Mouse (Mus musculus): ENCODE measurements around the gene Rabep1. TPM values are rescaled to one million over a fixed set of nuclear protein-coding genes. Genes with fewer than 3 reads are reported as not detected.
A peak's percentile ranks its signal among the peaks of the same experiment; 100 is the strongest.

Gene Rabep1
- 55.8 and 60.7 TPM in 2 replicates for polyA plus RNA-seq (2015; fragmentation: Nextera tagmentation; extraction: Ambion mirVana)

- under 1% methylated on average over 76 of the region's 88 CpGs for WGBS
- Histone ChIP-seq H3K9ac (ENCODE audit: low read depth, low read length) (peak within 1 kb of the TSS; percentile 91), H3K9me3 (ENCODE audit: control insufficient read depth, low read length) (no peaks in the 10 kb centered on the region), H3K36me3 (ENCODE audit: control insufficient read depth, insufficient read depth, low read length) (no peaks in the 10 kb centered on the region), H3K27me3 (replicated peaks; ENCODE audit: control insufficient read depth, insufficient read depth, low read length) (no peaks in the 10 kb centered on the region), H3K27ac (ENCODE audit: low read length) (peak within 1 kb of the TSS; percentile 89), H3K4me1 (ENCODE audit: control insufficient read depth, insufficient read depth, low read length) (peaks cover 12% of the 10 kb centered on the region), H3K4me2 (ENCODE audit: low read depth, low read length) (peak within 1 kb of the TSS; percentile 72), H3K4me3 (ENCODE audit: low read length) (peak within 1 kb of the TSS; percentile 86)
- peak; percentile 90 for ATAC-seq
Measured at GRCm38 (mm10) chr11:70844559-70845456, at the start of gene Rabep1. TSS of gene Rabep1 (plus strand) at chr11:70844778.

GRCm38 (mm10) chr11:70802208-70802864 lies 42.2 kb upstream of the Rabep1 start:
- Histone ChIP-seq H3K27ac (ENCODE audit: low read length) (no peak overlapping the region), H3K4me3 (ENCODE audit: low read length) (no peak overlapping the region), H3K4me1 (ENCODE audit: control insufficient read depth, insufficient read depth, low read length) (0 out of 2 replicates have a peak, but pooled peaks cover 4% of the 10 kb centered on the region), H3K9me3 (ENCODE audit: control insufficient read depth, low read length) (no peaks in the 10 kb centered on the region), H3K9ac (ENCODE audit: low read depth, low read length) (no peak overlapping the region), H3K27me3 (replicated peaks; ENCODE audit: control insufficient read depth, insufficient read depth, low read length) (no peaks in the 10 kb centered on the region), H3K4me2 (ENCODE audit: low read depth, low read length) (no peak overlapping the region), H3K36me3 (ENCODE audit: control insufficient read depth, insufficient read depth, low read length) (no peaks in the 10 kb centered on the region)
- 96% methylated on average over 2 of the region's 2 CpGs for WGBS
- no peak for ATAC-seq

DNA sequence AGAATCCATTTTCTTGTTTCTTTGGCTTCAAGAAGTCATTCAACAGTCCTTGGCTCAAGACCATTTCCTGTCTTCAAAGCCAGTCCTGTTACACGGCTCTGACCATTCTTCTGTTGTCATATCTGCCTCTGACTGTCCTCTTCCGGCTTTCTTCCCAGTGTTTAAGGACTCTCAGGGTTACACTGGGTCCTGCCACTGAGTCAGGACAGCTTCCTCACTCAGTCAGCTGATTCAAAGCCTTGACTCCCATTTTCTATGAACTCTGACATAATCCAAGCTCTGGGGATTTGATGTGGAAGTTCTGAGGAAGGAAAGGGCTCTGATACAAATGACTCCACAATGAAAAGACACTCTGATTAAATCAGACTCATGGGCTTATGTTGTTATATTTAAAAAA lies 41.7 kb upstream of the Rabep1 start:
- Histone ChIP-seq H3K4me2 (ENCODE audit: low read depth, low read length) (no peak overlapping the region), H3K4me1 (ENCODE audit: control insufficient read depth, insufficient read depth, low read length) (0 out of 2 replicates have a peak, but pooled peaks cover 4% of the 10 kb centered on the region), H3K9me3 (ENCODE audit: control insufficient read depth, low read length) (no peaks in the 10 kb centered on the region), H3K4me3 (ENCODE audit: low read length) (no peak overlapping the region), H3K27ac (ENCODE audit: low read length) (no peak overlapping the region), H3K36me3 (ENCODE audit: control insufficient read depth, insufficient read depth, low read length) (no peaks in the 10 kb centered on the region), H3K9ac (ENCODE audit: low read depth, low read length) (no peak overlapping the region), H3K27me3 (replicated peaks; ENCODE audit: control insufficient read depth, insufficient read depth, low read length) (no peaks in the 10 kb centered on the region)
- WGBS, result 75% methylated on average over 2 of the region's 2 CpGs
- no peak for ATAC-seq

- 0 out of 2 replicates have a peak, but pooled peaks cover 4% of the 10 kb centered on the region for H3K4me1 ChIP-seq (ENCODE audit: control insufficient read depth, insufficient read depth, low read length)
- no peaks in the 10 kb centered on the region for H3K36me3 ChIP-seq (ENCODE audit: control insufficient read depth, insufficient read depth, low read length)
- H3K27ac ChIP-seq (ENCODE audit: low read length), result no peak overlapping the region
- H3K27me3 ChIP-seq (replicated peaks; ENCODE audit: control insufficient read depth, insufficient read depth, low read length), result no peaks in the 10 kb centered on the region
- H3K9me3 ChIP-seq (ENCODE audit: control insufficient read depth, low read length), result no peaks in the 10 kb centered on the region
- WGBS, result 73% methylated on average over 6 of the region's 6 CpGs
- H3K4me3 ChIP-seq (ENCODE audit: low read length), result no peak overlapping the region
- H3K9ac ChIP-seq (ENCODE audit: low read depth, low read length), result no peak overlapping the region
- no peak overlapping the region for H3K4me2 ChIP-seq (ENCODE audit: low read depth, low read length)
- ATAC-seq, result no peak
Measured at GRCm38 (mm10) chr11:70803711-70804200, 40.8 kb upstream of the Rabep1 start.

DNA sequence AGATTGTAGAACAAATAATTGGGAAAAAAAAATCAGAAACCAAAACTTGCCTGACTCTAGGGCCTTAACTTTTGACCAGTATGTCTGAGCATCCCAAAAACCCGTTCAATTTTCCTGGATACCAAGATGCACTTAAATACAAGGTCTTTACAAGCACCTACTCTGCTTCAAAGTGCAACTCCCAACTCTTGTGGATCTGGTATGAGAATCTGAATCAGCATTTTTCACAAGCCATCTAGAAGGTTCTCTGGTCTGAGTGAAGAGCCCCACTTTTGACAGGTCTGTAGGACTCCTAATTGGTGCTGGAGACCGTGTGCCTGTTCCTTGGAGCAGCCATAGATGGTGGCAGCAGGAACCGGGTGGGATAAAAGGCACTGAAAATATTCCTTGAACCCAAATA lies 40.2 kb upstream of the Rabep1 start:
- no peak for ATAC-seq
- H3K4me3 ChIP-seq (ENCODE audit: low read length), result no peak overlapping the region
- H3K4me1 ChIP-seq (ENCODE audit: control insufficient read depth, insufficient read depth, low read length), result 0 out of 2 replicates have a peak, but pooled peaks cover 4% of the 10 kb centered on the region
- no peaks in the 10 kb centered on the region for H3K9me3 ChIP-seq (ENCODE audit: control insufficient read depth, low read length)
- H3K36me3 ChIP-seq (ENCODE audit: control insufficient read depth, insufficient read depth, low read length), result no peaks in the 10 kb centered on the region
- no peak overlapping the region for H3K4me2 ChIP-seq (ENCODE audit: low read depth, low read length)
- H3K27ac ChIP-seq (ENCODE audit: low read length), result 0 out of 2 replicates have a peak overlapping the region, but pooled peaks have one; percentile 5
- no peaks in the 10 kb centered on the region for H3K27me3 ChIP-seq (replicated peaks; ENCODE audit: control insufficient read depth, insufficient read depth, low read length)
- WGBS, result 79% methylated on average over 3 of the region's 3 CpGs
- H3K9ac ChIP-seq (ENCODE audit: low read depth, low read length), result no peak overlapping the region

DNA sequence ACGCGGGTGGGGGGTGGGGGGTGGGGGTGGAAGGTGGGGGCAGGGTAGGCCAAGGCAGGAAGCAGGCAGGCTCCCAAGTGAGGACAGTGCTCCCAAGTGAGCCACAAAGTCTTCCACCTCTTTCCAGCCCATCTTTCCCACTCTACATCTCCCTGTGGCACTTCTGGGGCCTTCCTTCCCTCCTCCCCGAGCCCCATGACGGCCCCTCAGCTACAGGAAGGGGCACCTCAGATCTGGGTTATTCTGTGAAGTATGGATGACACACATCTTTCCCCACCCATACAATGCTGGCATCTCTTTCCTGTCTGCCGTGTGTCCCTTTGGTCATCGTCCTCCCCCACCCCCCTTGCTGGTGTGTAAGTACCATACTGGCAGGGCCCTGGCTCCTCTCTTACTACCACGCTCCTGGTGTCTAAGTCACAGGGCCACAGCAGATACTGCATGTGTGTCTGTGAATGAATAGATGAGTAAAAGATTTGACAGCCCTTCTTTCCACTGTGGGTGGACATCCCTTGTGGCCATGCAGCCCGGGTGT lies 38.9 kb upstream of the Rabep1 start:
- H3K9ac ChIP-seq (ENCODE audit: low read depth, low read length), result peak overlapping the region; percentile 20; the same call in 1 of the 2 replicates
- H3K4me1 ChIP-seq (ENCODE audit: control insufficient read depth, insufficient read depth, low read length), result 0 out of 2 replicates have a peak, but pooled peaks cover 4% of the 10 kb centered on the region
- H3K36me3 ChIP-seq (ENCODE audit: control insufficient read depth, insufficient read depth, low read length), result no peaks in the 10 kb centered on the region
- no peaks in the 10 kb centered on the region for H3K9me3 ChIP-seq (ENCODE audit: control insufficient read depth, low read length)
- WGBS, result 79% methylated on average over 8 of the region's 8 CpGs
- H3K27ac ChIP-seq (ENCODE audit: low read length), result peak overlapping the region; percentile 64; the same call in 1 of the 2 replicates
- peak overlapping the region; percentile 36; the same call in 1 of the 2 replicates for H3K4me2 ChIP-seq (ENCODE audit: low read depth, low read length)
- no peak overlapping the region for H3K4me3 ChIP-seq (ENCODE audit: low read length)
- no peak for ATAC-seq
- no peaks in the 10 kb centered on the region for H3K27me3 ChIP-seq (replicated peaks; ENCODE audit: control insufficient read depth, insufficient read depth, low read length)

GRCm38 (mm10) chr11:70806697-70807096 lies 37.9 kb upstream of the Rabep1 start:
- H3K27me3 ChIP-seq (replicated peaks; ENCODE audit: control insufficient read depth, insufficient read depth, low read length), result no peaks in the 10 kb centered on the region
- H3K4me3 ChIP-seq (ENCODE audit: low read length), result no peak overlapping the region
- H3K27ac ChIP-seq (ENCODE audit: low read length), result no peak overlapping the region
- H3K4me1 ChIP-seq (ENCODE audit: control insufficient read depth, insufficient read depth, low read length), result 0 out of 2 replicates have a peak, but pooled peaks cover 4% of the 10 kb centered on the region
- H3K9me3 ChIP-seq (ENCODE audit: control insufficient read depth, low read length), result no peaks in the 10 kb centered on the region
- ATAC-seq, result no peak
- no peak overlapping the region for H3K4me2 ChIP-seq (ENCODE audit: low read depth, low read length)
- WGBS, result 74% methylated on average over 4 of the region's 4 CpGs
- no peak overlapping the region for H3K9ac ChIP-seq (ENCODE audit: low read depth, low read length)
- no peaks in the 10 kb centered on the region for H3K36me3 ChIP-seq (ENCODE audit: control insufficient read depth, insufficient read depth, low read length)

DNA sequence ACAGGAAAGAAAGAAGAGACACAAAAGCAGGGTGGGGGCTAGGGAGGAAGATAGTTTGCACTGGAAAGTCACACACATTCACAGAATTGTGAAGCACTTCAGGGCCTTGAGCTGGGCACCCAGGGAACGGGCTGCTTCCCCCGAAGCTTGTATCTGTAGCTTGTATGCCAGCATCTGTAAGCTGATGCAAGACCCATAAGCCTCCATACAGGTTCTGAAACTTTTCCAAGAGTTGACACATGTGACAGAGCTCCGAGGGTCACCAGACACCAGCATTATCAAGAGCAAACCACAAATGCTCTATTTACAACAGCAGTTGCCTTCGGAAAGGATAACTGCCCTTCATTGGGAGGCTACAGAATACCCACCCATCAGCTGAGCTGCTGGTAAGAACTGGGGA lies 36.9 kb upstream of the Rabep1 start:
- Histone ChIP-seq H3K27me3 (replicated peaks; ENCODE audit: control insufficient read depth, insufficient read depth, low read length) (no peaks in the 10 kb centered on the region), H3K27ac (ENCODE audit: low read length) (no peak overlapping the region), H3K4me2 (ENCODE audit: low read depth, low read length) (no peak overlapping the region), H3K36me3 (ENCODE audit: control insufficient read depth, insufficient read depth, low read length) (no peaks in the 10 kb centered on the region), H3K4me3 (ENCODE audit: low read length) (no peak overlapping the region), H3K4me1 (ENCODE audit: control insufficient read depth, insufficient read depth, low read length) (0 out of 2 replicates have a peak, but pooled peaks cover 4% of the 10 kb centered on the region), H3K9me3 (ENCODE audit: control insufficient read depth, low read length) (no peaks in the 10 kb centered on the region), H3K9ac (ENCODE audit: low read depth, low read length) (no peak overlapping the region)
- no peak for ATAC-seq
- 89% methylated on average over 4 of the region's 4 CpGs for WGBS

DNA sequence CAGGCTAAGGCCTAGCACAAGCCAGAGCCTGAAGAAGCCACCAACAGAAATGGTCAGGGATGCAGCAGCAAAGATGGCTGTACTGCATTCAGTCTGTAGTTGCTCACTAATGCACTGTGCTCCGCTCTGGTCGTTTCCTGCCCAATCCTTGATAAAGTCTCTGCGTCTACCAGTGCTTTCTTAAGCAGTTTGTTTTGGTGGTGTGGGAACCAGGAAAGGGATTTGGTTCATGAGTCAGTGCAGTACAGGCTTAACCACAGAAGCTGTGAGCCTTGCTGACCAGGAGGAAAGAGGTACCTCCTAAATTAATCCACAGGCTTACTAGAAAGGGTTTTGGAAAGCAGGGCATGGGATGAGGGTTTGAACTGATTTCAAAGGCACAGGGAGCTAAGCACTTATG lies 36.5 kb upstream of the Rabep1 start:
- H3K4me3 ChIP-seq (ENCODE audit: low read length), result no peak overlapping the region
- ATAC-seq, result no peak
- no peaks in the 10 kb centered on the region for H3K9me3 ChIP-seq (ENCODE audit: control insufficient read depth, low read length)
- WGBS, result 69% methylated on average over 3 of the region's 3 CpGs
- H3K27me3 ChIP-seq (replicated peaks; ENCODE audit: control insufficient read depth, insufficient read depth, low read length), result no peaks in the 10 kb centered on the region
- H3K4me1 ChIP-seq (ENCODE audit: control insufficient read depth, insufficient read depth, low read length), result 0 out of 2 replicates have a peak, but pooled peaks cover 4% of the 10 kb centered on the region
- H3K27ac ChIP-seq (ENCODE audit: low read length), result no peak overlapping the region
- no peak overlapping the region for H3K4me2 ChIP-seq (ENCODE audit: low read depth, low read length)
- no peaks in the 10 kb centered on the region for H3K36me3 ChIP-seq (ENCODE audit: control insufficient read depth, insufficient read depth, low read length)
- H3K9ac ChIP-seq (ENCODE audit: low read depth, low read length), result no peak overlapping the region

Measured in intestine, embryonic 16.5 days (tissue).